Mouse (Mus musculus): ENCODE measurements around the gene Bpifb9a.
"Not testable (repeated sequence)": the region's sequence is repeated elsewhere in the genome, so short reads cannot be mapped to it uniquely, and the experiment has no call there.

Gene Bpifb9a

DNA sequence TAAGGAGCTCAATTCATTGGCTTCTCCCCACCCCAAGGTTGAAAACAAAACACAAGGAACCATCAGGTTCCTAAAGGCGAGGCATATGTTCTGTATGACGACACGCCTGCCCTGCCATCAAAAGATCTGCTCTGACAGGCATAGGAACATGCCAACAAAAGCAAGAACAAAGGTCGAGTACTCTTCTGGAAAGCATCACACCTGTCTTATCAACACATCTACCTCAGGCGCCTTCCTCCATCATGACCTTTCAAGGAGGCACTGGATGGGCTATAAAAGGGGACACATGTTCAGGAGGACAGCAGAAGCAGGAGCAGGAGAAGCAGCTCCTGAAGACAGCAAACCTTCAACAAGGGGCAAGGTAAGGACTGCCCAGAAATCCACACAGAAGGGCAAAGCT is at the start of gene Bpifb9a:
Gene Bpifb9a (plus strand): TSS at position 301 of the 400 bp plus-strand sequence.
- in situ Hi-C loops (cut with MboI; ENCODE audit: low pct_unique_long_range_greater_than_20kb in 1 of 2, low sequenced_read_pairs in 2 of 2, unreplicated experiment in 1 of 2) = not testable (repeated sequence)

DNA sequence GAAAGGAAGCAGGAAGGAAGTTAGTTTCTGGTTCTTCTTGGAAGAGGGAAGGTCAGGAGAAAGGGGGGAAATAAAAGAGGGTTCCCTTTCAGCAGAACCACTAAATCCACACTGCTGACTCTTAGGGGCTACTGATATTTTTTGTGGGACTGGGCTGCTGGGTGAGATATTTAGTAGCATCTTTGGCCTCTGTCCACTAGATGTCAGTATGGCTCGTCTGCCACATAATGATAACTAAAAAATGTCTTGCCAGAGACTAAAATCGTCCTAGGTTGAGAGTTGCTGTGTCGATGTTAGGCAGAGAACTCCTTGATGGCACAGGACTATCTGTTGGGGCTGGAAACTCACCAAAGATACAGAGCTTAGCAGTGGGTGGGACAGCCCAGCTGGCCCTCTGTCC is 48.5 kb upstream of the Bpifb9a start:
- in situ Hi-C loops (cut with MboI; ENCODE audit: low pct_unique_long_range_greater_than_20kb in 1 of 2, low sequenced_read_pairs in 2 of 2, unreplicated experiment in 1 of 2) = loop anchor here (5.0 to 25.0 kb wide), 3 partner anchors 166 to 378 kb away; partner anchors contain the start of gene Cdk5rap1 (in 1 of the 2)

GRCm38 (mm10) chr2:154211121-154211520 is 46.5 kb upstream of the Bpifb9a start:
- in situ Hi-C loops (cut with MboI; ENCODE audit: low pct_unique_long_range_greater_than_20kb in 1 of 2, low sequenced_read_pairs in 2 of 2, unreplicated experiment in 1 of 2) = loop anchor here in 1 of 2 experiments (25.0 kb wide), 1 partner anchor 376 kb away; no protein-coding TSS in a partner anchor

DNA sequence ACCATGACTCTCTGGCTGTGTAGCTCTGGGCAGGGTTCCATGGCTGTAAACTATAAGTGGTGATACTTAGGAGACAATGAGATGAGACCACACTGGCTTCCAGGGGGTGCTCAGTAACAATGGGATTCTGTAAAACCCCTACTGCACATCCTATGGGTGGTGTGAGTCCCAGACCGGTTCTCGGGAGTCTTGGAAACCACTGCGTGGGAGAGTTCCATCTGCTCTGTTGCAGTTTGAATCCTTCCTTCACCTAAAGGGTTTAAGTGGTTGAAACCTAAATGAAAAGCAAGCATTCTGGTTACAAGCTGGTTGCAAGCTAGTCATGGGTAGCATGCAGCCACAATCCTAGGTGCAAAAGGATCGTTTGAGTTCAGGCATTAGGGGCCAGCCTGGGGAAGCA is 45.8 kb upstream of the Bpifb9a start:
- in situ Hi-C loops (cut with MboI; ENCODE audit: low pct_unique_long_range_greater_than_20kb in 1 of 2, low sequenced_read_pairs in 2 of 2, unreplicated experiment in 1 of 2) = loop anchor here in 1 of 2 experiments (25.0 kb wide), 1 partner anchor 375 kb away; no protein-coding TSS in a partner anchor

DNA sequence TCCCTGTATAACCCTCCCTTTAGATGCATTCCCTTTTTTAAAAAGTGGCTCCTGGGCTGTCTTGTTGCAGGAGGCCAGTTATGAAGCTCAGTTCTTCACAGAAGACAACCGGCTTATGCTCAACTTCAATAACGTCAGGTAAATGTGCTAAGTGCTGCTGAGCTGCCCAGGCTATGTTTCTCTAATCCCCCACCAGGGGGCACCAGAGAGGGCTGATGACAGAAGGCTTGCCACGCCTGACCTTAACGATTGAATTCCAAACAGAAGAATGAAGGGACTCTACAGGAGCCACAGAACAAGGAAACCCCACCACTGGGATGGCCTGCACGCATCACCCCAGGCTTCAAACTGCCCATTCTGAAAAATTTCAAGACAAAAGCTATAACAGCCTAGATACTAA is 42.5 kb upstream of the Bpifb9a start:
- in situ Hi-C loops (cut with MboI; ENCODE audit: low pct_unique_long_range_greater_than_20kb in 1 of 2, low sequenced_read_pairs in 2 of 2, unreplicated experiment in 1 of 2) = loop anchor here (5.0 to 25.0 kb wide), 3 partner anchors 77 to 372 kb away; no protein-coding TSS in a partner anchor

GRCm38 (mm10) chr2:154219950-154220349 is 37.7 kb upstream of the Bpifb9a start:
- in situ Hi-C loops (cut with MboI; ENCODE audit: low pct_unique_long_range_greater_than_20kb in 1 of 2, low sequenced_read_pairs in 2 of 2, unreplicated experiment in 1 of 2) = loop anchor here (5.0 to 25.0 kb wide), 3 partner anchors 72 to 367 kb away; no protein-coding TSS in a partner anchor

GRCm38 (mm10) chr2:154223265-154223916 is 34.3 kb upstream of the Bpifb9a start, which contains the start of gene Bpifb5:
Gene Bpifb5, plus strand, starts transcription at chr2:154223742.
- in situ Hi-C loops (cut with MboI; ENCODE audit: low pct_unique_long_range_greater_than_20kb in 1 of 2, low sequenced_read_pairs in 2 of 2, unreplicated experiment in 1 of 2) = loop anchor here in 1 of 2 experiments (25.0 kb wide), 1 partner anchor 364 kb away; no protein-coding TSS in a partner anchor

DNA sequence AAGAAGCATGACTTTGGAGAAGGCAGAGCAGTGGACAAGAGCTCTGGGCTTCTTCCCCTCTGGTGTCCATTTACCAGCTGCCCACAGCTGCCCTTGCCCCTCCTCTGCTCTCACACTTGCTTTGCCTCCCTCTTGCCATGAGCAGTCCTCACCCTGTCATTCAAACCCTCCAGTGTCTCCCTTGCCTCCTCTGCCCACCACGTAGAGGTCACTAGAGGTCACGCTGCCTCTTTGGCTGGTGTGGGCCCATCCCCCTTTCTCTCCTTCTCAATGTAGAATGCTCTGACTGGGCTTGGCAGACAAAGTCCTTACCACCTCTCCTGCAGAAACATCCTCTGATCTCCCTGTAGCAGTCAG is 33.8 kb upstream of the Bpifb9a start:
- in situ Hi-C loops (cut with MboI; ENCODE audit: low pct_unique_long_range_greater_than_20kb in 1 of 2, low sequenced_read_pairs in 2 of 2, unreplicated experiment in 1 of 2) = loop anchor here in 1 of 2 experiments (25.0 kb wide), 1 partner anchor 363 kb away; no protein-coding TSS in a partner anchor

- in situ Hi-C loops (cut with MboI; ENCODE audit: low pct_unique_long_range_greater_than_20kb in 1 of 2, low sequenced_read_pairs in 2 of 2, unreplicated experiment in 1 of 2) = no loop called here
Measured at GRCm38 (mm10) chr2:154226991-154227390, 30.7 kb upstream of the Bpifb9a start.

DNA sequence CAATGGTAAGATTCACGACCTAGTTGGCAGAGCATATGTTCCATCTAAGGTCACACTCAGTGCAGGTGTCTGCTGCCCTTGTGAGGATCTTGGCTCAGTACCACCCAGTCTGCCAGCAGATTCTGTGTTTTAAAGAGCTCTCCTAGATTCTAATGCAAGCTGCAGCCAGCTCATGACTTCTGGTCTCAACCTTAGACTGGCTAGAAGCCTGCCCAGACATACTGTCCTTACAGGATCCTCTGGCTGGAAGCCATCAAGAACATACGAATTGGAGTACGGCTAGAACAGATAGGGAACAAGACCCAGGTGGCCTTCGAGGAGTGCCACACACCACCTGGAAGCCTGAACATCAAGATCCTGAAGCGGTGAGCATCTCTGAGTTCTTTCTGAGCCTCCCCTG is 29.8 kb upstream of the Bpifb9a start:
- in situ Hi-C loops (cut with MboI; ENCODE audit: low pct_unique_long_range_greater_than_20kb in 1 of 2, low sequenced_read_pairs in 2 of 2, unreplicated experiment in 1 of 2) = no loop called here

DNA sequence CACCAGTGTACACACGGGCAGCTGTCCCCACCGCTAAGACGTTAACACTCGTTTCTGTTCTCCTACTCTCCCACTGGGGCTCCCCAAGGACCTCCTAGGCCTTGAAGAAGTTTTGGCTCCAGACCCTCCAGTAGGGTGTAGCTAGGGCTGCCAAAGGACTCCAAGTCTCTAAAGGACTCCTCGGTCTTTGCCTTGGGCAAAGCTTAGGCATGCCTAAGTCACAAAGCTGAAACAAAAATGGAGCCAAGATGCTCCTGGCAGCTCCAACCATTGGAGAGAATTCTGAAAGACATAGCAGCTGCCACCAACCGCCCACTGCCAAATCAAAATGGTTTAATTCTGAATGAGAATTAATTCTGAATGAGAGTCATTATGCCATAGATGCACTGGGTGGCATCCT is 24.2 kb upstream of the Bpifb9a start:
- in situ Hi-C loops (cut with MboI; ENCODE audit: low pct_unique_long_range_greater_than_20kb in 1 of 2, low sequenced_read_pairs in 2 of 2, unreplicated experiment in 1 of 2) = no loop called here

DNA sequence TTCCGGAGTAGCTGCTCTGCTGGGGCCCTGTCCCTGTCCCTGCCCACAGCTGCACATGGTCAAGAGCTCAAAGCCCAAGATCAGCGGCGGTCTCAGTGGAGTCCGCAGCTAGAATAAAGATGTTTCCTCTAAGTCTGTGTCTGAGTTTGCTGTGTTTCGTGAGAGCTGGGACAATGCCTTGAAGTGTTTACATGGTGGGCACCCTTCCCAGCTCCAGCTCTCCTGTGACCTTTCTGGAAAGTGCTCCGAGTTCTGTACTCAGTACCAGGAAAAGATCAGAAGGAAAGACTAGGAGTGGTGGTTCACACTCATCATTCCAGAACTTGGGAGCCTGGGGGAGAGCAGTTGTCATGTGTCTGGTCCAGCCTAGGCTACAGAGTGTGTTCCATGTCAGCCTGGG is 16.9 kb upstream of the Bpifb9a start:
- in situ Hi-C loops (cut with MboI; ENCODE audit: low pct_unique_long_range_greater_than_20kb in 1 of 2, low sequenced_read_pairs in 2 of 2, unreplicated experiment in 1 of 2) = no loop called here

GRCm38 (mm10) chr2:154242726-154243125 is 14.9 kb upstream of the Bpifb9a start:
- in situ Hi-C loops (cut with MboI; ENCODE audit: low pct_unique_long_range_greater_than_20kb in 1 of 2, low sequenced_read_pairs in 2 of 2, unreplicated experiment in 1 of 2) = not testable (repeated sequence)

- in situ Hi-C loops (cut with MboI; ENCODE audit: low pct_unique_long_range_greater_than_20kb in 1 of 2, low sequenced_read_pairs in 2 of 2, unreplicated experiment in 1 of 2) = no loop called here
Measured at GRCm38 (mm10) chr2:154243356-154244036, 14.2 kb upstream of the Bpifb9a start.

- in situ Hi-C loops (cut with MboI; ENCODE audit: low pct_unique_long_range_greater_than_20kb in 1 of 2, low sequenced_read_pairs in 2 of 2, unreplicated experiment in 1 of 2) = no loop called here
Measured at GRCm38 (mm10) chr2:154245322-154245721, 12.3 kb upstream of the Bpifb9a start.

DNA sequence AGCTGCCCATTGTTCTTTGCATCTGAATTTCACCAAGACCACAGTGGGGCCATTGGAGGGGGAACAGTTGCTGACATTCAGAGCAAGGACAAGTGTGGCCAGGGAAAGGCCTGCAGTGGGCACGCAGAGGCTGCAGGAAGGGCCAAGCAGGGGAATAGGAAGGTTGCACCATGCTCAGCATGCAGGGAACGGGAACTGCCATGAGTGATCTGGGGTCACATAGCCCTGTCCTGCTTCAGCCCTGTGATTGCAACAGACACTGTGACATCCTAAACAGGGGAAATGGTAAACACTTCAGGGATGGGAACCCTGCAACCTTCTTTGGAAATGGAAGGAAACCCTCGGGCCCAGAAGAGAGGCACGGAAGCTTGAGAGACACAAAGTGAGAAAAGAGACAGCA is 2.4 kb upstream of the Bpifb9a start:
- in situ Hi-C loops (cut with MboI; ENCODE audit: low pct_unique_long_range_greater_than_20kb in 1 of 2, low sequenced_read_pairs in 2 of 2, unreplicated experiment in 1 of 2) = not testable (repeated sequence)

DNA sequence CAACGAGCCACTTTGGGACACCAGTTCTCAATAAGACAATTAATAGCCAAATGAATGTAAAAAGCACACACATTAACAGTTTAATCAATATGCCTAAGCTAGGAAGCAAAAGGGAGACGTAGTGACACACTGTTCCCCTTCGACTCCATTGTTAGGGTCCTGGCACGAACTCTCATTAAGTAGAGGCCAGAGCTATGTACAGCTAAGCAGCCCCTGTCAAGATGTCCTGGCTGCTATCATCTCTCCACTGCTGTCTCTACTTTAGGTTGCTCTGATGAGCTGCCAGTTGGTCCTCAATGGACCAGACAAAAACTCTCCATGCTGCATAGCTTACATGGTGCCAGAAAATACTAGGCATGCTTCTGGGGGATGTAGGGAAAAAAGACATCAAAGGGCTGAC is 1.9 kb upstream of the Bpifb9a start:
- in situ Hi-C loops (cut with MboI; ENCODE audit: low pct_unique_long_range_greater_than_20kb in 1 of 2, low sequenced_read_pairs in 2 of 2, unreplicated experiment in 1 of 2) = no loop called here

- in situ Hi-C loops (cut with MboI; ENCODE audit: low pct_unique_long_range_greater_than_20kb in 1 of 2, low sequenced_read_pairs in 2 of 2, unreplicated experiment in 1 of 2) = not testable (repeated sequence)
Measured at GRCm38 (mm10) chr2:154264397-154264796, 6.7 kb downstream of the Bpifb9a start.

DNA sequence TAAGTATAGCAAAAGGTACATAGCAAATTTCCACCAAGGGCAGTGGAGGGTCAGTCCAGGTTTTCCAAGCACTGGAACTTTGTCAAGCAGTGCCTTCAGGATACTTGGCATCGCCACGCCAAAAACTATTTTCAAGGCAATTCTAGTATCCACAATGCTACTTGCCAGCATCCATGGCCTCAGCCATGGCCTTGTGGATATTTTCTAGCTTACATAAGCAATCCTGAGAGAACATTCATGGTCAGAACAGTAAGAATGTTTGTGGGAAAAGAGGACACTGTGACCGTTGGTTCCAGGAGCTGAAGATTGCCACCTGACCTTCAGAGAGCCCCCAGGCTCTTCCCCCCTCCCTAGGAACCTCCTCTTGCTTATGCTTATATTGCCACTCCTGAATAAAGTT is 34.2 kb downstream of the Bpifb9a start:
- in situ Hi-C loops (cut with MboI; ENCODE audit: low pct_unique_long_range_greater_than_20kb in 1 of 2, low sequenced_read_pairs in 2 of 2, unreplicated experiment in 1 of 2) = loop anchor here in 1 of 2 experiments (5.0 kb wide), 1 partner anchor 75 kb away; no protein-coding TSS in a partner anchor
